Mouse (Mus musculus) left cerebral cortex, adult 9 months (tissue): ENCODE measurements around the gene Rgs1.

Source experiments
- DNase-seq, 2 experiments: peaks; one replicate each; pipeline ENCODE4 v3.0.0; 2022; ENCODE audit warnings: low spot score in 2 of 2

The Rgs1 gene

DNA sequence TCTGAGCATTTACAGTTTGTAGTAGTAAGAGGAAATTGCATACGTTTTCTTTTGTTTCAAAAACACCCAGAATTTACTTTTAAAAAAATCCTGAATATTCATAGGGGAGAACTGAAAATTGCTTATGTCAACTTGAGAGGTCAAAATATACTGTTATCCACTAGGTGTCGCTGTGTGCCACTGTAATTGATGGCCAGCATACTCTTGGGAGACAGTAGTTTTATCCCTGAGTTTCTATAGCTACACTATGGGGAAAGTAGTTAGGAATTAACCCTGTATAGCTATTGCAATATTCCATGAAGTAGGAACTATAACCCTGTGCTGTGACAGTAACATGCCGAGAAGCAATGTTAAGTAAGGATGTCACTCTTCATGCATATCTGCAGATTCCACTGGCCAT lies 51.4 kb downstream of the Rgs1 start:
- DNase-seq: peak in 1 of 2 experiments; percentile 58
